Mouse (Mus musculus): ENCODE data around the gene Tigd3.
"Not testable (repeated sequence)": the region's sequence is repeated elsewhere in the genome, so short reads cannot be mapped to it uniquely, and the experiment has no call there.

Tigd3 gene

DNA sequence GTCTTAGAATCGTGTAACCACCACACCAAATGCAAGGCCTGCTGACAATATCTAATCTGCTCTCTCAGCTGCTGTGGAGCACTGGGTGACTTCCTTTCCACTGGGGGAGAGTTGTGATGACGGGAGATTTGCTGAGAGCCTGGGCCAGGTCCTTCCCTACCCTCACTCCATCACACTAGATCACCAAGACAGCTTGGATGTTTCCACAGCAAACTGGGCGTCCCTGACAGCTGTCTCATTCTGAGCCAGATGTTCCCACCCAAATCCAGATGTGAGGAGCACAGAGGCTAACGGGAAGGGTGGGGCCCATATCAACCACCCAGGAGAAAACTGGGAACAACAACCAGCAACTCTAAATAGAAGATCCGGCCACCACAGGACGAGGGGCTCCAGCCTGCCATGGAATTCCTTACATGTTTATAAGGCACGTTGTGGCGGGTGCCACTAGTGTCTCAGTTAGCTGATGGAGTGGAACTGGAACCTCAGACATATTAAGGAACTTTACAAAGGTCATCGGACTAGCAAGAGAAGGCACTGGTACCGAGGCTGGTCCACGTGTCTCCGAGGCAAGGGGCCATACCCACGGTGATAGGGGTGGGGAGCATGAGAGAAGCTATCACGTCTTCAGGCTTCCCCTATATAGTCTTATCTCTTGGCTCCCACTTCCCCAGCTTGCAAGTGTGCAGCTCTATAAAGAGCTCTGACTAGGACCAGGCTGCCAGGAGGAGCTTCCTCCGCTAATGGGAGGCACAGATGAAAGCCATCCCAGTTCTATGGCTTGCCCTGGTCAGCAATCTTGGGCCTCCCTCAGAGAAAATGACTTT lies 28.4 kb upstream of the Tigd3 start:
- DNase-seq (ENCODE audit: low read depth): no peak

GRCm38 (mm10) chr19:5921715-5922114 lies 27.8 kb upstream of the Tigd3 start:
- DNase-seq (ENCODE audit: low read depth): no peak

- no peak for DNase-seq (ENCODE audit: low read depth)
These were observed 19.2 kb upstream of the Tigd3 start, which contains the start of gene Dpf2 for GRCm38 (mm10) chr19:5913007-5913719. Gene Dpf2, minus strand, starts transcription at chr19:5913010.

- DNase-seq (ENCODE audit: low read depth): peak; percentile 98
These were observed 18.4 kb upstream of the Tigd3 start for GRCm38 (mm10) chr19:5912103-5913006.

DNA sequence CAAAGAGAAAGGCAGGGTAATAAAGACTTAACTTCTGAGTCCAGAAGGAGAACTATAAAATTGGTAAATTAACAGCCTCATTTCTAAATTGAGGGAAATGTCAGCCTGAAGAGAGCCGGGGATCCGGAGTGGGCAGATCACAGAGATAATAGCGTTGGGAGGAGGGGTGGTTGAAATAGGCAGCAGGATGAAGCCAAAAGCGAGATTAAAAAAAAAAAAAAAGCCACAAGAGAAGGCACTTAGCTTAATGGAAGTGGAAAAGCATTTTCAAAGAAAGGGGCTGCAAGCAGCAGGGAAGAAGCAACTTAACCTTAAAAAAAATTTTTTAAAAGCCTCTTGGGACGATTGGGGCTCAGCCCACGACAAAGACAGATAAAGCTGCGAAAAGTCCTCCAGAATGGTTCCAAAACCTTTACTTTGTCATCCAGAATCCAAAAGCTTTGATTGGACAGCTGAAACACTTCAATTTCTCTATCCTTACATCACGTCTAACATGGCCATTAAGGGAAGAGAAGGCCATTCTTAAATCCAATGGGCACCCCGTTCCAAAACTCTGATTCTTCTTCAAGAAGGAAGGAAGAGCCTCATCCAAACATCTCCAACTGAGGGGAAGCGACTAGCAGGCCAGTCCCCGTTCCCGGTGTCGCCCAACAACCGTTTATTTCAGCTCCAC lies 17.6 kb upstream of the Tigd3 start:
- DNase-seq (ENCODE audit: low read depth): no peak

- no peak for DNase-seq (ENCODE audit: low read depth)
These were observed 16.3 kb upstream of the Tigd3 start for GRCm38 (mm10) chr19:5910221-5910620.

DNA sequence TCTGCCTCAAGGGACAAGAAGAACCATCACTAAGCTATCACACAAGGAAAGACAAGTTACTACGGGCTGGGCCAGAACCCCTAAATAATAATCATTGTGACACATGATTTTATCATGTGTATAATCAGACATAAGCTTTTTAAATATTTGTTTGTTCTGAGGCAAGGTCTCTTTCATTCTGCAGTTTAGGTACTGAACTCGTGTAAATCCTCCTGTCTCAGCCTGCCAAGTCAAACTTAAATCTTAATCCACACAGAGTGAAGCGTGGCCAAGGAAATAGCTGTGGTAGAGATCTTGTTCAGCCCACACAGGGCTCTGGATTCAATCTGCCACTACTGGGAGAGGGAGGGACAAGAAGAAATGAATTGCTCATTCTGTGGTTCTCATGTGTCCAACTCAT lies 13.3 kb upstream of the Tigd3 start:
- no peak for DNase-seq (ENCODE audit: low read depth)

DNA sequence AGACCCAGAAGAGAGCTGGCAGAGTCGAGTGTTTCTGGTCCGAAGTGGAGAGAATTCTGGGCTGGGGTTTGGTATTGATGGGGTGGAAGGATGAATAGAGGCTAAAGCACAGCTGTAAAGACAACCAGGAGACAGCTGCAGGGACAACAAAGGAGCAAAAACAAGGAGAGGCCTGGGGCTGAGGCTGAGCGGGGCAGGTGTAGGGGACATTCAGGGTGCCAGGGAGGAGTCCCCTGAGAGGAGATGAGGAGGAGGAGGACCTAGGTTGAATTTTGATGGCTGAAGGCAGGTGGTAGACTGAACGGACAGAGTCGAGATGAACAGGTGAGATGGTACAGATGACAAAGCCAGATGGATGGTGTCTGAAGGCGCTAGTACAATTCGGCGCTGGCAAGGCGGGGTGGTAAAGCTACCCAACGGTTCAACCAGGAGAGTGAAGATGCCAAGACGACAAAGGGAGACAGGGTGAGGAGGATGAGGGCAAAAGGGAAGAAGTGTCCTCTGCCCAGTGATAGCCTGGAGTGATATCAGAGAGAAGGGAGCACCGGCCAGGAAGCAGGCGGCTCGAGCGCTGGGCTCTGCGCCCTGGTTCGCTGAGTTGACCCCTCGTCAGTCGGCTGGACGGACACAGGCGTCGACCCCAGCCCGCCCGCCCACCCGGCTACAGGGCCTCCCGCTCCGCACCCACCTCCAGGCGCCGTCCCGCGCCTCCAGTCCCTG lies 507 bp downstream of the Tigd3 start:
- DNase-seq (ENCODE audit: low read depth): no peak

DNA sequence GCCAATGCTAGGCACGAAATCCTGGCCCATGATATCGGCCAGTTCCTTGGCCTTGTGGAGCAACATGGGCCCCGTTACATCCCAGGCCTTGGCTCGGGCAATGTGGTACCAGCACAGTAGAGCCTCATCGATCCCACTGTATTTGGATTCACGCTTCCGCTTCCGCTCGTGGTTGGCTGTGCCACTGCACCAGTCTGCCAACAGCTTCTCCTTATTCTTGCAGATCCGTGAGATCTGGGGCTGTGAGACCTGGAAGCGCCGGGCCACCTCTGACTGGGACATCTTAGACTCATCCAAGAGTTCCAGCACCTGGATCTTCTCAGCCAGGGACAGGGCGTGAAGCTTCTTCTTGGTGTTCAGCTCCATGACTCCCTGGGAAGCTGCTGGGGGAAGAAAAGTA lies 1.2 kb downstream of the Tigd3 start:
- DNase-seq (ENCODE audit: low read depth): no peak

DNA sequence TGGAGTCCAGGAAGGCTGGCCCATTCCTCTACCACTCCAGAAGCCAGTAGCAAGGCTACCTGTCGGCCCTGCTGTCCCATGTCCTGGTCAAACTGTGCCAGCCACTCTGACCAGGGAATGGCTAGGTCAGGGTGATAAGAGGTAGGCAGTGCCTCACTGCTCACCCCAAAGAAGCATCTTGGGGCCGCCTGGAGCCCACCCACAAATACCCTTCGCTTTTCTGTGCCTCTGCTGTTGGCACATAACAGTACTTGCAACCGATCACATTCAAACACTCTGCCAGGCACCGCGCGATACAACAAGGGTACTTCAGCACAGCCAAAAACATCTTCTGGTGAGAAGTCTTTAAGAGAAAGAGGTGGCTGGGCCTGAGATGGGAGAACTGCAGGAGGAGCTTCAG lies 1.7 kb downstream of the Tigd3 start:
- DNase-seq (ENCODE audit: low read depth): no peak

GRCm38 (mm10) chr19:5891521-5892258 lies 2.3 kb downstream of the Tigd3 start:
- no peak for DNase-seq (ENCODE audit: low read depth)

DNA sequence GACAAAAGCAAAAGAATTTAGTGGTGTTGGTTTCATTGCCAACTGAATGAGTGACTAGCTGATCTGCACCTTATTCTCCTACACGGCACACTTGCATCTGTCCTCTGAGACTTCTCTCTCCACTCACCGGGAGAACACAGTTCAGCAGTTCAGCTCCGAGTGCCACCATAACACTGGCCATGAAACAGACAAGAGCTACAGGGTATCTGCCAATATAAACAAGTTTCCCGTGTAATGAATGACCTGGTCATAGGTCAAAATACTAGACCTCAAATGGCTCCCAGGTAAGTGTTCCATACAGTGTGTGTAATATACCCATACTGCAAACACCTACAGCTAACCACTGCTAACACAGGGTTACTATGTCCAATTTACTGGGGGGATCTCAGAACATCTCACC lies 4.7 kb downstream of the Tigd3 start:
- DNase-seq (ENCODE audit: low read depth): no peak

- DNase-seq (ENCODE audit: low read depth): no peak
These were observed 6.6 kb downstream of the Tigd3 start for GRCm38 (mm10) chr19:5887234-5887815.

- DNase-seq (ENCODE audit: low read depth): no peak
These were observed 8.1 kb downstream of the Tigd3 start for GRCm38 (mm10) chr19:5885838-5886237.

DNA sequence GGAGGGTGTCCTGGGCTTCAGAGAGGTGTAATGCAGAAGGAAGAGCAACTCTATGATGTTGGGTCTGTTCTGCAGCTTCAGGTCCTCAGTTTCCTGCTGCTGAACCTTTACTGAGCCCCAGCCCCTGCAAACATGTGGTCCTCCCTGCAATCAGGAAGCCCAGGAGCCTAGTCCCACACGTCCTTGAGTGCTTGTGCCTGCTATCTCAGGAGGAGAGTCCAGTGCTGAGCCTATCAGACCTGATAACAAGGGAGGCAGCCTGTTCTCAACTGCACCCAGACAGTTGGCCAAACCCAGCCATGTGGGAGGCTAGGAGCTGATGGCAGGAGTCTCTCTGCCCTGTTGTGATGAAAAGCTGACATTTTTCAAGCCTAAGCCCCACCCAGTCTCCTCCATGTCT lies 10.0 kb downstream of the Tigd3 start:
- no peak for DNase-seq (ENCODE audit: low read depth)

- DNase-seq (ENCODE audit: low read depth): not testable (repeated sequence)
These were observed 11.9 kb downstream of the Tigd3 start for GRCm38 (mm10) chr19:5882079-5882478.

DNA sequence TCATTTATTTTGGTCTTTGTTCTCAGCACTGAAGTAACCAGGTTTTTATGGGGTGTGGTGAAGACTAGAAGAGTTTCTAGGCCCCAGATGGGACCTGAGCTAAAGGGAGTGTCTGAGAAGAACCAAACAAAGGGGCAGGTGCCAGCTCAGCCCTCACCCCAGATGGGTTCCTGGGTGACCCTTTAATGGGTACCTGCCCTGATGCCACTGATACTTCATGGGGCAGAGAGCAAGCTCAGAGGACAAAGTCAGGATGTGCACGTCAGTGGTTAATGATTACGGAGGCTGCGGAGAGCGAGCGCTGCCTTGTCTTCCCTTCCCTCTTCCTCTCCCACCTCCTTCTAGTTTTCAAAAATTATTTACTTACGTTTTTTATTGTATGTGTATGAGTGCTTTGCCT lies 12.8 kb downstream of the Tigd3 start:
- no peak for DNase-seq (ENCODE audit: low read depth)

DNA sequence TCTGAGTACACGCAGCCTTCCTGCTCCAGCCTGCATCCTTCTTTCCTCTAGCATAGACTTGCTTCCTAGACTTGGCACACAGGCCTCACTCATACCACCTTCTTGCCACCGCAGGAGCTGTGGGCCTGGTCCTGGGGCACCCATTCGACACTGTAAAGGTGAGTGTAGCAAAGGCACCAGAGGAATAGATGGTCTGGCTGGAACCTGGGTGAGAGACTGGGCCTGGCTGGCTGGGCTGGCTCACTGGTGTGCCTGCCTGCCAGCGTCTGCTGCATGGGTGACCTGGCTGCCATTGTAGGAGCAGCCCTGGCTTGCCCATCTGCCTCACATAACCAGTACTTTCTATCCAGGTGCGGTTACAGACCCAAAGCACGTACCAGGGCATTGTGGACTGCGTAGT lies 14.2 kb downstream of the Tigd3 start:
- DNase-seq (ENCODE audit: low read depth): no peak

GRCm38 (mm10) chr19:5878916-5879315 lies 15.0 kb downstream of the Tigd3 start:
- DNase-seq (ENCODE audit: low read depth): no peak

- DNase-seq (ENCODE audit: low read depth): peak; percentile 71
These were observed 15.6 kb downstream of the Tigd3 start for GRCm38 (mm10) chr19:5878362-5878722.

All from fibroblast of lung, adult 2 months (primary cell).